Comparison of ENCODE assay signal across 33 mouse cellular contexts in genomic region chr2:155693136-155693535, GRCm38 (mm10). TPM values are rescaled to one million over a fixed set of nuclear protein-coding genes. Genes with fewer than 3 reads are reported as not detected.
DNase-seq lines count a peak whose midpoint lies in the region; TF ChIP-seq lines count a peak whose summit lies in the region.
"Had no signal": no experiment of that assay in that cellular context is flagged by ENCODE, and none has a peak within 500 bp of the region (broad histone marks: within the 10 kb centered on the region; RNA-seq: fewer than 3 reads in every experiment).

No protein-coding gene starts in this region.

- no peaks in the 10 kb centered on the region for H3K36me3 ChIP-seq in liver, adult 2 months (ENCODE audit: control insufficient read depth, insufficient read depth, low read length)
- H3K36me3 ChIP-seq: forebrain, embryonic 15.5 days; heart, embryonic 13.5 days; midbrain, embryonic 13.5 days had no signal

- peak; percentile 28 for DNase-seq in kidney, adult 11 months
- no peak for DNase-seq in kidney, postnatal 14 days
- peak; percentile 91 for DNase-seq in liver, adult 2 months (ENCODE audit: extremely low read depth, low read depth, low spot score)
- DNase-seq in liver (no peak), MN1 (ENCODE audit: low spot score) (peak; percentile 70)
- peak; percentile 11 for DNase-seq in induced T-regulatory cell, adult 2 months (ENCODE audit: low read depth)
- DNase-seq in gastrocnemius, postnatal 36 days = no peak
- DNase-seq: cerebellum, adult 11 months; gastrocnemius, postnatal 10 days; heart, adult 18-20 months; heart, postnatal 14 days; lung, adult 18-20 months; right cerebral cortex, postnatal 25 days; spleen, adult 18-20 months; thymus, adult 18-20 months; thymus, postnatal 36 days had no signal

- 41% methylated on average over 4 of the region's 4 CpGs for WGBS in liver, adult 2 months

- H3K79me2 ChIP-seq in liver, adult 2 months (ENCODE audit: control insufficient read depth, insufficient read depth, low read length) = peaks cover 18% of the 10 kb centered on the region; the same call in 1 of the 2 replicates

- no peak for TF ChIP-seq POLR2A in liver, adult 2 months (IDR thresholded peaks at IDR 0.05; ENCODE audit: extremely low read depth, insufficient read depth, low read length)

- no peak for TF ChIP-seq CTCF in liver, adult 2 months (IDR thresholded peaks at IDR 0.05; ENCODE audit: low read depth, low read length)

- intact Hi-C loops in gastrocnemius, postnatal 36 days (cut with DNase I) = loop anchor here (10.0 kb wide), 1 partner anchor 122 kb away; the partner anchor contains the start of gene BC029722

- no peak overlapping the region for H3K4me3 ChIP-seq in liver, adult 2 months (ENCODE audit: insufficient read depth, low read depth, low read length)
- H3K4me3 ChIP-seq: layer of hippocampus, adult 2 months; midbrain, embryonic 13.5 days had no signal

- no peak overlapping the region for H3K9ac ChIP-seq in liver, adult 2 months (ENCODE audit: low read depth, low read length)
- H3K9ac ChIP-seq: forebrain, embryonic 15.5 days; heart, embryonic 13.5 days; liver, embryonic 12.5 days; midbrain, embryonic 13.5 days had no signal

- H3K27me3 ChIP-seq in liver, adult 2 months (ENCODE audit: control insufficient read depth, insufficient read depth, low read length) = no peaks in the 10 kb centered on the region
- H3K27me3 ChIP-seq: forebrain, embryonic 15.5 days; heart, embryonic 13.5 days; liver, embryonic 12.5 days; midbrain, embryonic 13.5 days had no signal

- H3K27ac ChIP-seq in liver, adult 2 months (replicated peaks; ENCODE audit: insufficient read depth, low read depth, low read length) = peak overlapping the region; percentile 59
- H3K27ac ChIP-seq: embryonic facial prominence, embryonic 10.5 days; forebrain, embryonic 15.5 days; heart, embryonic 13.5 days; hindbrain, postnatal 0 days; liver, embryonic 12.5 days; midbrain, embryonic 13.5 days had no signal

- peaks cover 20% of the 10 kb centered on the region for H3K4me1 ChIP-seq in liver, adult 2 months (ENCODE audit: control insufficient read depth, insufficient read depth, low read length)

RNA-seq across cellular contexts. Expression of gene Trpc4ap, which starts 1.0 kb away (rescaled TPM):
- 53.4 and 65.6 TPM in 2 replicates for total RNA-seq in liver, adult 2 months (2014; rRNA removed)
- 101 and 114 TPM in 2 replicates for polyA plus RNA-seq in liver, adult 2 months (2012; rRNA removed)
- total RNA-seq in gastrocnemius, postnatal 36 days (2021) = 10 to 100 TPM; 85.8 to 90.9 TPM

RNA-seq across cellular contexts. Expression of gene Edem2, which starts 36.1 kb away (rescaled TPM):
- total RNA-seq in liver, adult 2 months (2014; rRNA removed) = 45.8 and 53.1 TPM in 2 replicates
- 64.1 and 71.6 TPM in 2 replicates for polyA plus RNA-seq in liver, adult 2 months (2012; rRNA removed)
- total RNA-seq in gastrocnemius, postnatal 36 days (2021) = 1 to 10 TPM; 3.7 to 4.2 TPM

RNA-seq across cellular contexts. Expression of gene Gm17581, which starts 42.5 kb away (rescaled TPM):
- not detected in 2 replicates for total RNA-seq in liver, adult 2 months (2014; rRNA removed)
- polyA plus RNA-seq in liver, adult 2 months (2012; rRNA removed) = not detected in 2 replicates
- total RNA-seq in gastrocnemius, postnatal 36 days (2021) = not detected
- total RNA-seq: adrenal gland, adult 18-20 months; adrenal gland, postnatal 4 days; common myeloid progenitor, adult 5-6 weeks; gastrocnemius, postnatal 10 days; heart, adult 18-20 months; heart, postnatal 14 days; hindbrain, postnatal 0 days; layer of hippocampus, adult 2 months; layer of hippocampus, postnatal 25 days; left cerebral cortex, postnatal 10 days; megakaryocyte, adult 5-6 weeks had no signal
- polyA plus RNA-seq: embryonic facial prominence, embryonic 10.5 days; forebrain, embryonic 15.5 days; heart, embryonic 13.5 days; hindbrain, embryonic 11.5 days; hindbrain, postnatal 0 days; intestine, postnatal 0 days; limb, embryonic 11.5 days; liver, embryonic 12.5 days; midbrain, embryonic 13.5 days; neural tube, embryonic 11.5 days had no signal

RNA-seq across cellular contexts. Expression of gene Procr, which starts 57.8 kb away (rescaled TPM):
- total RNA-seq in liver, adult 2 months (2014; rRNA removed) = 0.46 and 0.47 TPM in 2 replicates
- 0.65 and 0.73 TPM in 2 replicates for polyA plus RNA-seq in liver, adult 2 months (2012; rRNA removed)
- total RNA-seq in gastrocnemius, postnatal 36 days (2021) = 10 to 100 TPM; 10.6 to 10.9 TPM

Comparison
In these comparisons a context has a peak if more than half of its experiments do, and no peak if none do; other contexts are left out.
1. DNase-seq: peak in kidney, adult 11 months (single experiment), liver, adult 2 months (single experiment), MN1 (single experiment) and induced T-regulatory cell, adult 2 months (single experiment); none in kidney, postnatal 14 days (single experiment), liver (single experiment) and gastrocnemius, postnatal 36 days (0 of 2).